Mouse (Mus musculus): ENCODE measurements around the gene Kdelr3. TPM values are rescaled to one million over a fixed set of nuclear protein-coding genes. Genes with fewer than 3 reads are reported as not detected.

Kdelr3 gene
- total and polyA plus RNA-seq, 3 experiments, result 0.33 to 7.4 (median 0.94) TPM

DNA sequence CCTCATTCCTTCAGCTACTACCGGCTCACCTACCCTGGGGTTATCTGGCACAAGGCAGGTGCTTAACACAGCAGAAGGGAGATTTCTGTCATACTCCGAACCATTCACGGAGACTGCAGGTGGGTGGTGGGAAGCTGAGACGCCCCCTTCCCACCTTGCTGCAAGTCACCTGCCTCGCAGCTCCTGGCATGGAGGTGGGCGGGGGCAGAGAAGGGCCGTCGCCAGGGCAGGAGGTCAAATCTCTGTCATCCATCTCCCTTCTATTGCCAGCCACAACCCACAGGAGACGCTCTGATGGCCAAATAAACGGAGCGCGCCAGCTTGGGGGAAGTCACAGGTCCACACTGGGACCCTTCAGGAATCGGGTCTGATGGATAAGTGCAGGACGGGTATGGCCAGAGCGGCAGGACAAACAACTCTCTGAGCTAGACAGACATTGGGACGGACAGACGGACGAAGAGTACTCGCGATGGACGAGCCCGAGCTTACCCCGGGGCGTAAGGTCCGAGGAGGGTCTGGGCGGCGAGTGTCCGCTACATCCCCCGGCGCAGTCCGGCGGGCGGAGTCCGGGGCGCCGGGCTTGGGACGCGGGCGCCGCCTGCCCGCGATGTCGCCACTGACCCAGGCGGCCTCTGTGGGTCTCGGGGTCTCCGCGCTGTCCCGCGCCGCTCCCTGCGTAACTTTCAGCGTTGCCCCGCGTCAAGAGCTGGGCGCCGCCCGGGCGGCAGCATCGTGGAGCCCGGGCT is 11.3 kb upstream of the Kdelr3 start, which contains the start of gene Kcnj4:
Kcnj4 (minus strand) TSS at position 535 of the 746 bp plus-strand sequence.
- Histone ChIP-seq H3K4me2 (ENCODE audit: insufficient read depth, low read depth, poor library complexity, severe bottlenecking) (no peak within 1 kb of the TSS), H3K9ac (ENCODE audit: insufficient read depth, low read depth) (no peak within 1 kb of the TSS), H3K27ac (ENCODE audit: insufficient read depth, low read depth) (no peak within 1 kb of the TSS), H3K9me3 (replicated peaks; ENCODE audit: low read length) (peaks cover 2% of the 10 kb centered on the region), H3K79me2 (replicated peaks; ENCODE audit: control insufficient read depth, extremely low read depth, insufficient read depth, poor library complexity, severe bottlenecking) (no peaks in the 10 kb centered on the region), H3K4me3 (replicated peaks in 1 of 3; ENCODE audit: low read depth in 2 of 3, low read length in 2 of 3, poor library complexity in 1 of 3) (no peak within 1 kb of the TSS), H3K36me3 (replicated peaks in 1 of 2; ENCODE audit: control insufficient read depth in 1 of 2, insufficient read depth in 1 of 2, low read length in 1 of 2) (no peaks in the 10 kb centered on the region), H3K4me1 (ENCODE audit: control insufficient read depth in 1 of 2, insufficient read depth in 2 of 2) (0 out of 4 replicates have a peak, but pooled peaks cover 0 to 1% of the 10 kb centered on the region in 2 experiments), H3K27me3 (replicated peaks) (peaks cover 85% of the 10 kb centered on the region)
- DNase-seq (ENCODE audit: extremely low read depth), result no peak
- in situ Hi-C loops (cut with MboI; ENCODE audit: low pct_ligation_motif_present, low pct_unique_long_range_greater_than_20kb, low sequenced_read_pairs) (no loop called here), dilution Hi-C loops (cut with MboI; ENCODE audit: extremely low pct_ligation_motif_present, extremely low pct_unique_long_range_greater_than_20kb, low sequenced_read_pairs) (no loop called here)
- TF ChIP-seq MXI1 (IDR thresholded peaks at IDR 0.05; ENCODE audit: low read depth, low read length), result no peak
- no peak for TF ChIP-seq ZKSCAN1 (IDR thresholded peaks at IDR 0.05; ENCODE audit: borderline replicate concordance, low read depth, low read length)
- TF ChIP-seq E2F4 (IDR thresholded peaks at IDR 0.05; ENCODE audit: insufficient replicate concordance, low read depth, low read length), result no peak
- no peak for TF ChIP-seq CHD1 (IDR thresholded peaks at IDR 0.05; ENCODE audit: low read depth, low read length)
- TF ChIP-seq TBP (conservative IDR thresholded peaks at IDR 0.05; ENCODE audit: low read depth, low read length), result no peak
- no peak for TF ChIP-seq NRF1 (IDR thresholded peaks at IDR 0.05; ENCODE audit: low read depth, low read length)
- TF ChIP-seq SMC3 (IDR thresholded peaks at IDR 0.05; ENCODE audit: low read depth, low read length), result no peak
- TF ChIP-seq EP300 (IDR thresholded peaks at IDR 0.05; ENCODE audit: low read length), result no peak
- TF ChIP-seq MAFK (IDR thresholded peaks at IDR 0.05; ENCODE audit: insufficient replicate concordance, low read length), result no peak
- no peak for TF ChIP-seq UBTF (IDR thresholded peaks at IDR 0.05; ENCODE audit: low read depth, low read length)

DNA sequence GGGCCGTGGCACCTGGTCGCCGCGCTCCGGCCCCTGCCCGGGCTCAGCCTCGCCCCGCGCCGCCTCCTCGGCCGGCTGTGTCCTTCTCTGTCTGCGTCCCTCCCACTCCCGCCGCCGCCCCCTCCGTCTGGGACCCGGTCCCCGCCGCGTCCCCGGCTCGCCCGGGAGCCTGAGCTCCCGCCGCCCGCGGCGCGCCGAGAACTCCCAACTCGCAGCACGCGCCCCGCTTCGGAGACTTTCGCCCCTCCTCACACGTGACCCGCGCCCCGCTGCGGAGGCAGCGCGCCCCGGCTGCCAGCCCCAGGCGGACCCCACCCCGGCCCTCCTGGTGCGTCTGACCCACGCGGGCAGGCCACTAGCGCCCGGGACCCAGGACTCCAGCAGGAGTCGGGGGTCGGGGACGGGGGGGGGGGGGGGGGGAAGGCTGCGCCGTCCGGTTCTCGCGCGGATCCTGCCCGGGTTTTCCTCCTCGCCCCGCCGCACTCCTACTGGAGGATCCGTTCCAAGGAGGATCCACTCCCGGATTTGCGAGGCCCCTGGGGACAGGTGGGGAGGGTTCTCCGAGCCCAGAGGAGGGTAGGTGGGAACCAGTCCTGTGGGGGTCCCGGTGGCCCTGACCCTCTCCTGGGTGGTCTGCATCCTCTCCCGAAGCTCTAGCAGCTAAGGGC is 10.5 kb upstream of the Kdelr3 start:
- no peaks in the 10 kb centered on the region for H3K36me3 ChIP-seq (replicated peaks in 1 of 2; ENCODE audit: control insufficient read depth in 1 of 2, insufficient read depth in 1 of 2, low read length in 1 of 2)
- TF ChIP-seq CHD1 (IDR thresholded peaks at IDR 0.05; ENCODE audit: low read depth, low read length) (no peak), SIN3A (IDR thresholded peaks at IDR 0.05; ENCODE audit: low read length) (no peak), RAD21 (IDR thresholded peaks at IDR 0.05; ENCODE audit: low read depth, low read length) (no peak), POLR2AphosphoS2 (IDR thresholded peaks at IDR 0.05; ENCODE audit: low read depth, low read length) (no peak), BHLHE40 (IDR thresholded peaks at IDR 0.05; ENCODE audit: low read depth, low read length) (no peak), ETS1 (conservative IDR thresholded peaks at IDR 0.05; ENCODE audit: low read depth, low read length) (no peak), MYC (IDR thresholded peaks at IDR 0.05; ENCODE audit: low read depth, low read length) (no peak), MAFK (IDR thresholded peaks at IDR 0.05; ENCODE audit: insufficient replicate concordance, low read length) (no peak), RCOR1 (conservative IDR thresholded peaks at IDR 0.05; ENCODE audit: low read depth, low read length) (no peak), CHD2 (IDR thresholded peaks at IDR 0.05; ENCODE audit: low read length) (no peak), GABPA (IDR thresholded peaks at IDR 0.05; ENCODE audit: insufficient replicate concordance, low read depth, low read length) (no peak), IRF4 (IDR thresholded peaks at IDR 0.05; ENCODE audit: low read depth, low read length) (no peak)
- no peak overlapping the region for H3K4me3 ChIP-seq (replicated peaks in 1 of 3; ENCODE audit: low read depth in 2 of 3, low read length in 2 of 3, poor library complexity in 1 of 3)

More for the DNA sequence above, 10.5 kb upstream of the Kdelr3 start:
- Histone ChIP-seq H3K27me3 (replicated peaks) (peaks cover 85% of the 10 kb centered on the region), H3K9ac (ENCODE audit: insufficient read depth, low read depth) (no peak overlapping the region), H3K79me2 (replicated peaks; ENCODE audit: control insufficient read depth, extremely low read depth, insufficient read depth, poor library complexity, severe bottlenecking) (no peaks in the 10 kb centered on the region), H3K9me3 (replicated peaks; ENCODE audit: low read length) (peaks cover 2% of the 10 kb centered on the region), H3K4me2 (ENCODE audit: insufficient read depth, low read depth, poor library complexity, severe bottlenecking) (no peak overlapping the region), H3K27ac (ENCODE audit: insufficient read depth, low read depth) (no peak overlapping the region), H3K4me1 (ENCODE audit: control insufficient read depth in 1 of 2, insufficient read depth in 2 of 2) (no peaks in the 10 kb centered on the region)
- in situ Hi-C loops (cut with MboI; ENCODE audit: low pct_ligation_motif_present, low pct_unique_long_range_greater_than_20kb, low sequenced_read_pairs), result no loop called here
- DNase-seq (ENCODE audit: extremely low read depth), result no peak
- dilution Hi-C loops (cut with MboI; ENCODE audit: extremely low pct_ligation_motif_present, extremely low pct_unique_long_range_greater_than_20kb, low sequenced_read_pairs), result no loop called here

Measured in CH12.LX (cell line).